Mouse (Mus musculus): ENCODE data around the gene Lnx2. TPM values are rescaled to one million over a fixed set of nuclear protein-coding genes. Genes with fewer than 3 reads are reported as not detected.

The Lnx2 gene
- polyA plus RNA-seq, 1 experiment = 3.7 TPM

DNA sequence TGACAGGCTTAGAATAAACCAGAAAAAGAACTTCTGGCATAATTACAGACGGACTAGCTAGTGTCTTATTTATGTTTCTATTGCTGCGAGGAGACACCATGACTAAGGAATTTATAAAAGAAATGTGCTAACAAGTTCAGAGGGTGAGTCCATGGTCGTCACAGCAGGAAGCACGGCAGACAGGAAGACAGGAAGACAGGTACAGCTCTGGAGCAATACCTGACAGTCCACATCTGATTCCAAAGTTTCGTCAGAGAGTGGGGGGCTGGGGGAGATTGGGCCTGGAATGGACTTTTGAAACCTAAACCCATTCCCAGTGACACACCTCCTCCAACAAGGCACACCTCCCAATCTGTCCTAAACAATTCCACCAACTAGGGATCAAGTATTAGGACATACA is 9.4 kb downstream of the Lnx2 start:
- TF ChIP-seq FOSL1 (IDR thresholded peaks at IDR 0.05; ENCODE audit: insufficient read depth, low read length, poor library complexity, severe bottlenecking) = no peak
- TF ChIP-seq MYOD1 (IDR thresholded peaks at IDR 0.05; ENCODE audit: control insufficient read depth, insufficient read length, low read depth) = no peak
- no peak for TF ChIP-seq CEBPB (IDR thresholded peaks at IDR 0.05; ENCODE audit: low read depth)
- no peak for TF ChIP-seq MYOG (IDR thresholded peaks at IDR 0.05; ENCODE audit: control insufficient read depth, extremely low read depth, insufficient read length)
- TF ChIP-seq USF1 (IDR thresholded peaks at IDR 0.05; ENCODE audit: low read depth) = no peak
- TF ChIP-seq MAX (IDR thresholded peaks at IDR 0.05) = no peak
- TF ChIP-seq CTCF (IDR thresholded peaks at IDR 0.05; ENCODE audit: control insufficient read depth, insufficient read depth, insufficient read length) = no peak
- Histone ChIP-seq H3K4me3 (ENCODE audit: insufficient read depth, poor library complexity, severe bottlenecking) (no peak overlapping the region), H3K27me3 (ENCODE audit: control insufficient read depth, insufficient read depth, insufficient read length) (no peaks in the 10 kb centered on the region)

GRCm38 (mm10) chr5:147066129-147066528 is 10.3 kb downstream of the Lnx2 start:
- no peak for TF ChIP-seq MYOD1 (IDR thresholded peaks at IDR 0.05; ENCODE audit: control insufficient read depth, insufficient read length, low read depth)
- no peak for TF ChIP-seq FOSL1 (IDR thresholded peaks at IDR 0.05; ENCODE audit: insufficient read depth, low read length, poor library complexity, severe bottlenecking)
- no peak for TF ChIP-seq CEBPB (IDR thresholded peaks at IDR 0.05; ENCODE audit: low read depth)
- TF ChIP-seq CTCF (IDR thresholded peaks at IDR 0.05; ENCODE audit: control insufficient read depth, insufficient read depth, insufficient read length) = no peak
- no peak for TF ChIP-seq USF1 (IDR thresholded peaks at IDR 0.05; ENCODE audit: low read depth)
- no peak for TF ChIP-seq MYOG (IDR thresholded peaks at IDR 0.05; ENCODE audit: control insufficient read depth, extremely low read depth, insufficient read length)
- TF ChIP-seq MAX (IDR thresholded peaks at IDR 0.05) = no peak
- no peak overlapping the region for H3ac ChIP-seq (ENCODE audit: control insufficient read depth, insufficient read length, low read depth)
- H3K27me3 ChIP-seq (ENCODE audit: control insufficient read depth, insufficient read depth, insufficient read length) = no peaks in the 10 kb centered on the region
- no peaks in the 10 kb centered on the region for H3K36me3 ChIP-seq (ENCODE audit: control insufficient read depth, insufficient read depth)
- peaks cover 13% of the 10 kb centered on the region for H3K79me3 ChIP-seq (ENCODE audit: low read depth)
- H3K79me2 ChIP-seq (ENCODE audit: control insufficient read depth, insufficient read depth) = peaks cover 42% of the 10 kb centered on the region
- no peak overlapping the region for H3K4me3 ChIP-seq (ENCODE audit: insufficient read depth, poor library complexity, severe bottlenecking)

More for the DNA sequence above, 9.4 kb downstream of the Lnx2 start:
- H3ac ChIP-seq (ENCODE audit: control insufficient read depth, insufficient read length, low read depth) = no peak overlapping the region
- no peaks in the 10 kb centered on the region for H3K36me3 ChIP-seq (ENCODE audit: control insufficient read depth, insufficient read depth)
- peaks cover 9% of the 10 kb centered on the region for H3K79me3 ChIP-seq (ENCODE audit: low read depth)
- peaks cover 42% of the 10 kb centered on the region for H3K79me2 ChIP-seq (ENCODE audit: control insufficient read depth, insufficient read depth)

GRCm38 (mm10) chr5:147063215-147063661 is 13.1 kb downstream of the Lnx2 start:
- no peak for TF ChIP-seq CEBPB (IDR thresholded peaks at IDR 0.05; ENCODE audit: low read depth)
- no peak for TF ChIP-seq MAX (IDR thresholded peaks at IDR 0.05)
- TF ChIP-seq CTCF (IDR thresholded peaks at IDR 0.05; ENCODE audit: control insufficient read depth, insufficient read depth, insufficient read length) = no peak
- TF ChIP-seq USF1 (IDR thresholded peaks at IDR 0.05; ENCODE audit: low read depth) = no peak
- no peak for TF ChIP-seq MYOG (IDR thresholded peaks at IDR 0.05; ENCODE audit: control insufficient read depth, extremely low read depth, insufficient read length)
- TF ChIP-seq FOSL1 (IDR thresholded peaks at IDR 0.05; ENCODE audit: insufficient read depth, low read length, poor library complexity, severe bottlenecking) = no peak
- TF ChIP-seq MYOD1 (IDR thresholded peaks at IDR 0.05; ENCODE audit: control insufficient read depth, insufficient read length, low read depth) = no peak
- Histone ChIP-seq H3K4me3 (ENCODE audit: insufficient read depth, poor library complexity, severe bottlenecking) (no peak overlapping the region), H3K79me3 (ENCODE audit: low read depth) (peaks cover 8% of the 10 kb centered on the region)

GRCm38 (mm10) chr5:147060024-147060423 is 16.4 kb downstream of the Lnx2 start:
- TF ChIP-seq MYOG (IDR thresholded peaks at IDR 0.05; ENCODE audit: control insufficient read depth, extremely low read depth, insufficient read length) (no peak), CTCF (IDR thresholded peaks at IDR 0.05; ENCODE audit: control insufficient read depth, insufficient read depth, insufficient read length) (no peak), MAX (IDR thresholded peaks at IDR 0.05) (no peak), FOSL1 (IDR thresholded peaks at IDR 0.05; ENCODE audit: insufficient read depth, low read length, poor library complexity, severe bottlenecking) (no peak), MYOD1 (IDR thresholded peaks at IDR 0.05; ENCODE audit: control insufficient read depth, insufficient read length, low read depth) (no peak), CEBPB (IDR thresholded peaks at IDR 0.05; ENCODE audit: low read depth) (no peak)
- Histone ChIP-seq H3K79me3 (ENCODE audit: low read depth) (peaks cover 11% of the 10 kb centered on the region), H3K36me3 (ENCODE audit: control insufficient read depth, insufficient read depth) (no peaks in the 10 kb centered on the region)

More at GRCm38 (mm10) chr5:147063215-147063661, 13.1 kb downstream of the Lnx2 start:
- Histone ChIP-seq H3ac (ENCODE audit: control insufficient read depth, insufficient read length, low read depth) (no peak overlapping the region), H3K27me3 (ENCODE audit: control insufficient read depth, insufficient read depth, insufficient read length) (no peaks in the 10 kb centered on the region), H3K36me3 (ENCODE audit: control insufficient read depth, insufficient read depth) (no peaks in the 10 kb centered on the region), H3K79me2 (ENCODE audit: control insufficient read depth, insufficient read depth) (peaks cover 30% of the 10 kb centered on the region)

GRCm38 (mm10) chr5:147059319-147059718 is 17.1 kb downstream of the Lnx2 start:
- no peaks in the 10 kb centered on the region for H3K36me3 ChIP-seq (ENCODE audit: control insufficient read depth, insufficient read depth)
- no peaks in the 10 kb centered on the region for H3K27me3 ChIP-seq (ENCODE audit: control insufficient read depth, insufficient read depth, insufficient read length)
- no peak for TF ChIP-seq CEBPB (IDR thresholded peaks at IDR 0.05; ENCODE audit: low read depth)
- no peak for TF ChIP-seq USF1 (IDR thresholded peaks at IDR 0.05; ENCODE audit: low read depth)
- no peak for TF ChIP-seq MYOG (IDR thresholded peaks at IDR 0.05; ENCODE audit: control insufficient read depth, extremely low read depth, insufficient read length)
- no peak for TF ChIP-seq MAX (IDR thresholded peaks at IDR 0.05)
- TF ChIP-seq CTCF (IDR thresholded peaks at IDR 0.05; ENCODE audit: control insufficient read depth, insufficient read depth, insufficient read length) = no peak
- no peak for TF ChIP-seq MYOD1 (IDR thresholded peaks at IDR 0.05; ENCODE audit: control insufficient read depth, insufficient read length, low read depth)
- TF ChIP-seq FOSL1 (IDR thresholded peaks at IDR 0.05; ENCODE audit: insufficient read depth, low read length, poor library complexity, severe bottlenecking) = no peak
- no peak overlapping the region for H3ac ChIP-seq (ENCODE audit: control insufficient read depth, insufficient read length, low read depth)
- peaks cover 15% of the 10 kb centered on the region for H3K79me3 ChIP-seq (ENCODE audit: low read depth)
- no peak overlapping the region for H3K4me3 ChIP-seq (ENCODE audit: insufficient read depth, poor library complexity, severe bottlenecking)
- peaks cover 38% of the 10 kb centered on the region for H3K79me2 ChIP-seq (ENCODE audit: control insufficient read depth, insufficient read depth)

More at GRCm38 (mm10) chr5:147060024-147060423, 16.4 kb downstream of the Lnx2 start:
- H3ac ChIP-seq (ENCODE audit: control insufficient read depth, insufficient read length, low read depth) = no peak overlapping the region
- no peak overlapping the region for H3K4me3 ChIP-seq (ENCODE audit: insufficient read depth, poor library complexity, severe bottlenecking)
- peaks cover 38% of the 10 kb centered on the region for H3K79me2 ChIP-seq (ENCODE audit: control insufficient read depth, insufficient read depth)
- no peaks in the 10 kb centered on the region for H3K27me3 ChIP-seq (ENCODE audit: control insufficient read depth, insufficient read depth, insufficient read length)

Data from C2C12 (cell line).